Mouse (Mus musculus) left cerebral cortex, postnatal 14 days (tissue): ENCODE results near the gene Dzip1. TPM values are rescaled to one million over a fixed set of nuclear protein-coding genes. Genes with fewer than 3 reads are reported as not detected.
A peak's percentile ranks its signal among the peaks of the same experiment; 100 is the strongest.

Experiments
- DNase-seq, 2 experiments: peaks; one replicate each; pipeline ENCODE4 v3.0.0; 2021 to 2022; ENCODE audit warnings: low spot score in 2 of 2, mixed read lengths in 1 of 2
- intact Hi-C: fragments of 180-260 bp; cut with DNase I; formaldehyde crosslinking; loops from one replicate; pipeline ENCODE4 v1.15.1; 2025
- total RNA-seq, 2 experiments: library from RNA; stranded (reverse); gene quantifications; 2 replicates each; pipeline ENCODE4 v1.2.3; 2021

The Dzip1 gene
- total RNA-seq, 2 experiments from 2014 or later: 98.8 to 100 TPM

DNA sequence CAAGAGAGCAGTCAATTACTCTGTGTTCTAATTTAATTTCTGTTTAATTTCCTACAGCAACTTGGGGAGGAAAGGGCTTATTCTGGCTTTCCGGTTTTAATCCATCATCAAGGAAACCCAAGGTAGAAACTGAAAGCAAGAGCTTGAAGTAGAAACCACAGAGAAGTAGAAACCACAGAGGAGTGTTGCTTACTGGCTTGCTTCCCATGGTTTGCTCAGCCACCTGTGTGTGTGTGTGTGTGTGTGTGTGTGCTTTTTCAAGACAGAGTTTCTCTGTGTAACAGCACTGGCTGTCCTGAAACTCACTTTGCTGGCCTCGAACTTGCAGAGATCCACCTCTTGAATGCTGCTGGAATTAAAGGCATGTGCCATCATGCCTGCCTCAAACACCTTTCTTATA is 4.5 kb upstream of the Dzip1 start:
- intact Hi-C loops: no loop called here
- DNase-seq: no peak

DNA sequence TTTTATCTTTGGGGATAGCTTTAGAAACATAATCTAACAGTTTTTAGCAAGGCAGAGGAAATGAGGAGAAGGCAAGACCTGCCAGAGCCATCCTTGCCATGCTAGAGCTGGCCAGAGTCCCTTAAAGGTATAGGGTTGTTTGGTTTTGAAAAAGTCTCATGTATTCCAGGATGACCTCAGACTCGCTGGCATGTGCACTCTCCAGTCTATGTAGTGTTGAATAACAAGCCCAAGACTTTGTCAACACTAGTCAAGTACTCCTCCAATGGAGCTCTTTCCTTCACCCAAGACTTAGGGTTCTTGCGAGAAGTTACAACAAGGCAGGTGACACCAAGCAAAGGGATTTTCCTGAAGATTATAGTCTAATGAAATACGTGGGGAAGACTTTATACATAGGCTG is 3.3 kb upstream of the Dzip1 start:
- intact Hi-C loops: no loop called here

DNA sequence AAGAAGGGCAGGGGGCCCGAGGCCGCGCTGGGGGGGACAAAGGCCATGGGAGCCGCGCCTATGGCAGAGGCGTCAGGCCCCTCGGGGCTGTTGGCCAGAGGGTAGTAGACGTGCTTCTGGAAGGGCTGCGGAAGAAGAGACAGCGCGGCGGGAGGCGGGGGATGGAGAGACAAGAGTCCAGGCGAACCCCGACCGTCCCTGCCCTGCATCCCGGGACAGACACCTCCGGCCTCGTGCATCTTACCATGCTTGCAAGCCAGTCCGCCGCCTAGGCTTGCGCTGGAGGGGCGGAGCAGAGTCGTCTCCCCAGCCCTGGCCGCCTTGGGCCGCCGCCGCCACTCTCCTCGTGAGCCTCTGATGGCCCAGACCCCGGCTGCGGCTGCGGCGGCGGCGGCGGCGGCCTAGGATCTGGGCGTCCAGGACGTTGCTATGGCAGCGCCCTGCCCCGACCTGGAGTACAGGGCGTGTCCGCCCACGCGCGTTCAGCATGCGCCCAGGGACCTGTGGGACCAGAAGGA is 2.5 kb downstream of the Dzip1 start:
- DNase-seq: no peak
- intact Hi-C loops: no loop called here

More for the DNA sequence above, 3.3 kb upstream of the Dzip1 start:
- DNase-seq: no peak

- intact Hi-C loops: no loop called here
- no peak for DNase-seq
Measured at GRCm38 (mm10) chr14:118922251-118922650, 3.0 kb downstream of the Dzip1 start.

DNA sequence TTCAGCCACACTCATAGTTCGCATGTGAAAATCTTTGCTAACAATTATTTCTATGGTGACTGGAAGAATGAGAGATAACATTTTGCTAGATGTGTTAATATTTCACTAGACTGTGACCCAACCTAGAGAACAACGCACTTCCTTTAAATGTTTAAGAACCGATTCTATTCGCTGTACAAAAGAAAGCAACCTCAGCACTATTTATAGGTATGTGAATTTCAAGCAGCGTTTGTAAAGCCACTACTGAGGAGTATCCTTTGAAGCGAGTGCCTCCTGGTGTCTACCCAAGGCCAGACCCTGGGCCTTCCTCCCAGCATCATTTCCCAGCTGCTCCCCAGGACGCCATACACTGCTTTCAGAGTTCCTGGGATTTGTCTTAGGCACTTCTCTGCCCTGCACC is 4.6 kb downstream of the Dzip1 start:
- intact Hi-C loops: no loop called here
- DNase-seq: no peak

DNA sequence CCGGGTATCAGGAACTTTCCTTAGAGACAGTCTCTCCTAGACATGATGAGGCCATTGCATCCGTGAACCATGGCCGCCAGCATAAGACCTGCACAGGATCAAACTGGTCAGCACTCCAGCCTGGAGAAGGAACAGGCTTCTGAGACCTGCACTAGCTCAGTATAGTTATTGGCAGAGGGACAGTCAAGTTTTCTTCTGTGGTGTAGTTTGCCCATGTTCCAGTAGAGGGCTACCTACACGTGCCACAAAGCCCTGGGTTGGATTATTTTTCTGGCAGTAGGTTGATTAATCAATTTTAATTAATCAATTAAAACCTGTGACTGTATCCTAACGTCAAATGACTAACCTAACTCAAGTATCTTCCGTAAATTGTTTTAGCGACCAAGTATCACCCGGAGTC is 6.2 kb downstream of the Dzip1 start:
- peak in 1 of 2 experiments; percentile 32 for DNase-seq
- intact Hi-C loops: no loop called here

DNA sequence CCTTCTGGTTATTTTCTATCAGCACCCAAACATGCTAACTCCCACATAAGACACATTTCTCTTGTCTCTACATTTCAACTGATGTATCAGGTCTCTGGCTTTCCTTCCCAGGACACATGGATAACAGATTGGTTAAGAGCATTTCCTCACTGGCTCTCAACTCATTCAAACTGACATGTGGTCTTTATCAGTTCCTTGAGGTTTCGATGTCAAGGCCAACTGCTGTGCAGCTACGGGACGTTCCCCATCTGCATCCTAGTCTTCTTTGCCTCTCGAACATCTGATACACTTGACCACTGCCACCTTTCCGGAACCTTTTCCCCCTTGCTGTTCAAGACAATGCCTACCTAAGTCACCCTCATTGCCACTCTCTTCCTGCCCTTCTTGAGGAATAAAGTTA is 11.6 kb downstream of the Dzip1 start:
- DNase-seq: no peak
- intact Hi-C loops: loop anchor here (5.0 kb wide), 2 partner anchors 64 to 91 kb away; no protein-coding TSS in a partner anchor

DNA sequence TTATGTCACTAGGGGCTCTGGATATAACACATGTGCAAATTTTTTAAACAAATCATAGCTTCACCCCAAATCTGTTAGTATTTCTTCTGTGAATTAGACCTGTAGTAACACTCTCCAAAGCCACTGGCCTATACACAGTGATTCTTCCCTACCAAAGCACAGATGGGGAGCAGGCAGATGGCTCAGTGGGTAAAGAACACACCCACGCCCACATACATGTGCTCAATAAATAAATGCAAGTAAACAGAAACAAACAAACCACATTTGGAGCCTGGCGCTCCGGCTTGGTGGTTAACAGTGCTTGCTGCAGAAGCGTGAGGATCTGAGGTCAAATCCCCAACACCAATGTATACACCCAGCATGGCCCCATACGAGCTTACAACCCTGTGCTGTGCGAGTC is 13.7 kb downstream of the Dzip1 start:
- DNase-seq: no peak
- intact Hi-C loops: loop anchor here (5.0 kb wide), 2 partner anchors 66 to 89 kb away; no protein-coding TSS in a partner anchor

DNA sequence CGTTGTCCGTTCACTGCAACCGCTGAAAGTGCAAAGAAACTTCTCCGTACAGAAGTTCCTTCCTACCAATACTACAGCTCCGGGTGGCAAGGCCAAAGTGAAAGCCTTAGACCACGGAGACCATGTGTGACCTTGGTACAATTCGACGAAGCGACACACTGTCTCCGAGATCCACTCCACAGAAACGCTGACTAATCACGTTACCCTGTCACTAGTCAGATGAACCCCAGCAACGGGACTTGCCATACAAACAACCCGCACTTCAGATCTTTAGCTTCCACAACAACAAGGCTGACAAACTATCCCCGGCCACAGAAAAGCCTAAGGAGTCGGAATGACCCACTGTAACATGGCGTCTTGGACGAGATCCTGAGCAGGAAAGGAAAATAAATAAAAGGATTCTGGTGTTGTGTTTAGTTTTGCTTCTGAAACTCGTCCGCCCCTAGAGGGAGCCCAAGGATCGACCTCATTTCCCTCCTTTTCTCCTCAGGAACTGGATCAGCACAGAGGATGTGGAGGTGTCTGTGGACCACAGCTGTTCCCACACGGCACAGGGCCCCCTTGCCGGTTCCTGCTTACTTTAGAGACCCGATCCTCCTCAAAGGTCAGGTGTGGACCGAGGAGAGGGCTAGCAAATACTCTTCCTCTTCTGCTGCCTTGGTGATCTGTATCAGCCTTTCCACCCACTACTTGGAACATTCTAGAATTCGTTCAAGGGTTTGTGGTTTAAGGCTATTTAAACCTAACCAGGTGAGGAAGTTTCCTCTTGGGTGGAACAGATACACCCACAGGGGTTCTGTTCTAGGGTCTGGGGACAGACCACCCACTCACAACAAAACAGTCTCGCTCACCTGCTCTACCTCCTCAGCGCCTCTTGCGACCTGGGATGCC is 14.7 kb downstream of the Dzip1 start:
- intact Hi-C loops: loop anchor here (5.0 kb wide), 2 partner anchors 67 to 88 kb away; no protein-coding TSS in a partner anchor
- peak; percentile 72 to 78 for DNase-seq

DNA sequence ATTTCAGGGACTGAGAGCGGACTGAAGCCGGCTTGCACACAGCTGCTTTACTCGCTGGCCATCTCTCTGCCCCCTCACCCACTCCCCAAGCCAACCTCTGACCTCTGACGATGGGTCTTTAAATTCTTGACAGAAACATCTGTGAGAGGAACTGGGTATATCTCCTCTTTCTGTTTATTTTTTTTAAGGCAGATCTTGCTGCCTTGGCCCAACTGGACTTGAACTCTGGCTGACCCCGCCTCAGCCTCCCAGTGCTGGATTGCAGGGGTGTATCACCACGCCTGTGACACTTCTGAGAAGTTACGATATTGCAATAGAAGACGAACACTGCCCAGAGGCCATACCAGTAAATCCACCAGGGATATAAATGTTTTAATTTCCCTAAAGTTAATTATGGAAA is 15.4 kb downstream of the Dzip1 start:
- intact Hi-C loops: loop anchor here (5.0 kb wide), 2 partner anchors 67 to 88 kb away; no protein-coding TSS in a partner anchor
- DNase-seq: no peak

DNA sequence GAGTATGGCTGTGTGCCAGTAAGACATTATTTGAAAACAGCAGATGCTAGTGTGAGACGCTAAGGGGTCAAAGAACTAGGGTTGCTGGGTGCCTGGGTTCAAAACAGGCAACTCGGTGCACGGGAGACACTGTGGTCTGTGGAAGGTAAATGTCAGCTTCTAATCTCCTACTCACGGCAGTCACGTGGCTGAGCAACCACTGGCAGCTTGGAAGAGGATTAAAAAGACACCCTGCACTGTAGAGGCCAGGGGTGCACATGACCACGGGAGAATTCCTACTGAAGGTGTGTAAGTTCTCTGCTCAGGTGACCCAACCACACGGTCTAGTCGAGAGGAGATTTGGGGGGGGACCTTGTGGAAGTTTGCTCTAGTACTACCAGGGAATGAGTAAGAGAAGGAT is 17.7 kb downstream of the Dzip1 start:
- intact Hi-C loops: no loop called here
- no peak for DNase-seq

- intact Hi-C loops: no loop called here
- no peak for DNase-seq
Measured at GRCm38 (mm10) chr14:118903867-118904562, 21.2 kb downstream of the Dzip1 start.

- DNase-seq: peak in 1 of 2 experiments; percentile 37
Measured at GRCm38 (mm10) chr14:118903397-118903796, 21.9 kb downstream of the Dzip1 start.

DNA sequence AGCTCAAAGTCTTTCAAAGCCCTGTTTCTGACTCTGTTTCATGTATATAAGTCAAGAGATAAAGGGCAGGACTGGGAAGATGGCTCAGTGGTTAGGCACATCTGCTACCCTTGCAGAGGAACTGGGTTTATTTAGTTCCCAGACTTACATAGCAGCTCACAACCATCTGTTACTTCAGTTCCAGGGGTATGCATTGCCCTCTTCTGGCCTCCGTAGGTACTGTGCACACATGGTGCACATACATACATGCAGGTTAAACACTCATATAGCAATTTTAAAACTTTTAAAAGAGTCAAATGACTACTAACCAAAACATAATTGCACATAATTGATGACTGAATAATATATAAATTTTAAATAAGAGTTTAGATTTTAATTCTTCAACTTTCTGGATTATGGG is 24.3 kb downstream of the Dzip1 start:
- intact Hi-C loops: no loop called here
- no peak for DNase-seq

More at GRCm38 (mm10) chr14:118903397-118903796, 21.9 kb downstream of the Dzip1 start:
- intact Hi-C loops: no loop called here

DNA sequence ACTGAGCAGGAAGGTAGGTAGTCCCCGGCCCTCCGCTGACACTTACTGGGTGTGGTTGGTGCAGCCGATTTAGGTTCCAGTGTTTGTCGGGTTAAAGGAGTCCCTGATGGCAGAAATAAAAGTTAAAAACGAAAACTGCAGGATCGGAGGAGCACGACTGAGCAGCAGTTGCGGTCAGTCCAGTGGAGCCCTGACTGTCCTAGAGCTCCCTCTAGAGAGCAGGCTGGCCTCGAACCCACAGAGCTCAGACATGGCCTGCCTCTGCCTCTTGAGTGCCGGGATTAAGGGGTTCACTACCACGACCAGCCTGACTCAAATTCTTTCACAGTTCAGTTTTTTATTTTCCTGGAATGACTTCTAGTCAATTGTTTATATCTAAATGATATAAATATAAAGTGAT is 25.3 kb downstream of the Dzip1 start:
- intact Hi-C loops: no loop called here
- no peak for DNase-seq

DNA sequence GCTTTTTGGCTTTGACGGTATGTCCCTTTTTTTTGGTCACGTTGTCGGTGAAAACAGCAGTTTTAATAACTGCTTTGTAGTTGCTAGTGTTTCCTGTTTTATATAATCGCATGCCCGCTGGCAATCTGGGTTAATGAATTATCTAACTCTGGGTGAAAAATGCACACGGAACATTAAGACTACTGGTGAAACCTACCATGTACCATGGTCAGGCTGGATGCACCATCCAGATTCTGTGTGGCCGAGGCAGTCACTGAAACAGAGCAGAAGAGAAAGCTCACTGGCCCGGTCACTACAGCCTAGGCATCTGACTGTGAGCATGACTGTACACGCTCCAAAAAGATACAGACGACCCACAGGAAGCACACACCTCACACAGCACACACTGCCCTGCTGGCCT is 29.6 kb downstream of the Dzip1 start:
- no peak for DNase-seq
- intact Hi-C loops: no loop called here

- intact Hi-C loops: no loop called here
- DNase-seq: no peak
Measured at GRCm38 (mm10) chr14:118895228-118895627, 30.0 kb downstream of the Dzip1 start.

DNA sequence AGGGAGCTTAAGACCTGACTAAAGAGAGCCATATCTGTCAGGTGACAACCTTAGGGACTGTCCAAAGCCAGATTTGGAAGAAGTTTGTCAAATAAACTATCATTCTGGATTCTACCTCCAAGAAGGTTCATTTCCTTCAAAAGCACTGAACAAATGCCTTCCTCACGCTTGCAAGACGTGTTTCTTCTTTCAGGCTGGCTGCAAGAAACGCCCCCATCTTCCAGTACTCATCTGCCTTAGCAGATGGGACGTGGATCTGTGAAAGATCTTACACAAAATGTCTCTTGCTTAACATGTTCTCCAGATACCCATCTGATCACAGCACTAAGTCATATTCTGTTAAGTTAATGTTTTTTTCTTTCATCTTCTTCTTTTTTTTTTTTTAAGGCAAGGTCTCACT is 35.2 kb downstream of the Dzip1 start:
- intact Hi-C loops: no loop called here
- DNase-seq: peak; percentile 65 to 74

GRCm38 (mm10) chr14:118884250-118884556 is 41.1 kb downstream of the Dzip1 start:
- peak in 1 of 2 experiments; percentile 76 for DNase-seq
- intact Hi-C loops: no loop called here
